Mouse (Mus musculus) ES-E14 (cell line): ENCODE measurements around the gene Tcl1b5. TPM values are rescaled to one million over a fixed set of nuclear protein-coding genes. Genes with fewer than 3 reads are reported as not detected.
"Not testable (repeated sequence)": the region's sequence is repeated elsewhere in the genome, so short reads cannot be mapped to it uniquely, and the experiment has no call there.

ENCODE experiments used
- DNase-seq: peaks from one replicate; pipeline ENCODE4 v3.0.0-alpha.2; 2013; ENCODE audit warnings: low read depth, low spot score
- H3K27ac ChIP-seq: 2 replicates; pipeline ENCODE4 v1.5.1; 2012; ENCODE audit warnings: low read depth, mild to moderate bottlenecking, low read length, moderate library complexity, mixed read lengths; ENCODE audit not compliant: poor library complexity, insufficient read depth, severe bottlenecking
- H3K36me3 ChIP-seq: 2 replicates; pipeline ENCODE4 v1.6.1; 2012; ENCODE audit warnings: mild to moderate bottlenecking, low read length, moderate library complexity, mixed read lengths; ENCODE audit not compliant: control insufficient read depth, poor library complexity, insufficient read depth, severe bottlenecking
- H3K4me1 ChIP-seq, 2 experiments: fragments of 150-350 bp in 1 of 2; sonication (generic) in 1 of 2; 2 replicates each; pipeline ENCODE4 v1.6.1; 2012; ENCODE audit warnings: low read length in 2 of 2, mild to moderate bottlenecking in 1 of 2, mixed read lengths in 1 of 2; ENCODE audit not compliant: control insufficient read depth in 2 of 2, insufficient read depth in 2 of 2, poor library complexity in 1 of 2
- H3K4me3 ChIP-seq, 2 experiments: fragments of 150-350 bp in 1 of 2; sonication (generic) in 1 of 2; 2 replicates each; pipeline ENCODE4 v1.5.1; 2012; ENCODE audit warnings: low read length in 2 of 2, low read depth in 1 of 2, mild to moderate bottlenecking in 1 of 2, mixed read lengths in 1 of 2; ENCODE audit not compliant: insufficient read depth in 1 of 2, poor library complexity in 1 of 2, severe bottlenecking in 1 of 2
- H3K9ac ChIP-seq: 2 replicates; pipeline ENCODE4 v1.6.1; 2012; ENCODE audit warnings: low read depth, mild to moderate bottlenecking, low read length, mixed read lengths; ENCODE audit not compliant: poor library complexity, insufficient read depth, severe bottlenecking
- H3K9me3 ChIP-seq: fragments of 150-350 bp; sonication (generic); 2 replicates; pipeline ENCODE4 v1.6.1; 2012; ENCODE audit warnings: low read depth, mild to moderate bottlenecking, low read length; ENCODE audit not compliant: control insufficient read depth, insufficient read depth
- CHD2 ChIP-seq: IDR thresholded peaks from 2 replicates; pipeline ENCODE4 v1.6.1; 2014; ENCODE audit warnings: mild to moderate bottlenecking, low read depth, low read length, inconsistent platforms
- HCFC1 ChIP-seq: IDR thresholded peaks from 2 replicates; pipeline ENCODE4 v1.6.1; 2012; ENCODE audit warnings: low read length, inconsistent platforms, borderline replicate concordance; ENCODE audit not compliant: insufficient read depth
- MAFK ChIP-seq: IDR thresholded peaks from 2 replicates; pipeline ENCODE4 v1.6.1; 2014; ENCODE audit warnings: mild to moderate bottlenecking, low read depth, low read length, inconsistent platforms; ENCODE audit not compliant: insufficient read depth
- ZC3H11A ChIP-seq: IDR thresholded peaks from 2 replicates; pipeline ENCODE4 v1.6.1; 2012; ENCODE audit warnings: low read depth, mild to moderate bottlenecking, inconsistent platforms, low read length, borderline replicate concordance
- ZNF384 ChIP-seq: IDR thresholded peaks from 2 replicates; pipeline ENCODE4 v1.6.1; 2012; ENCODE audit warnings: low read depth, low read length, inconsistent platforms
- in situ Hi-C, 2 experiments: fragments of 600-800 bp; cut with MboI; formaldehyde crosslinking; loops; one replicate each; pipeline ENCODE4 v1.15.1; 2025; ENCODE audit warnings: low sequenced_read_pairs in 2 of 2, inconsistent platforms in 1 of 2; ENCODE audit not compliant: unreplicated experiment in 2 of 2
- total RNA-seq: library from RNA; depleted of rRNA; stranded (reverse); fragments of 300-350 nt; gene quantifications from 2 replicates; pipeline ENCODE4 v1.2.3, GENCODE M21; 2012

Gene Tcl1b5
- total RNA-seq, 1 experiment, result not detected

GRCm38 (mm10) chr12:105143096-105143495 lies 33.0 kb upstream of the Tcl1b5 start:
- H3K9me3 ChIP-seq, result no peaks in the 10 kb centered on the region
- H3K9ac ChIP-seq, result no peak overlapping the region
- H3K36me3 ChIP-seq, result no peaks in the 10 kb centered on the region
- TF ChIP-seq HCFC1, result no peak
- no peak overlapping the region for H3K27ac ChIP-seq
- DNase-seq, result no peak
- H3K4me3 ChIP-seq, result no peak overlapping the region
- no peaks in the 10 kb centered on the region for H3K4me1 ChIP-seq
- in situ Hi-C loops, result no loop called here

GRCm38 (mm10) chr12:105144928-105145327 lies 31.2 kb upstream of the Tcl1b5 start:
- H3K4me1 ChIP-seq, H3K36me3 ChIP-seq, H3K27ac ChIP-seq, H3K9me3 ChIP-seq, H3K4me3 ChIP-seq, DNase-seq, H3K9ac ChIP-seq, in situ Hi-C loops: not testable (repeated sequence)

GRCm38 (mm10) chr12:105145714-105146113 lies 30.4 kb upstream of the Tcl1b5 start, which contains the start of gene Tcl1b2:
Gene Tcl1b2, plus strand, starts transcription at chr12:105146014.
- in situ Hi-C loops, result no loop called here
- Histone ChIP-seq H3K4me3 (no peak within 1 kb of the TSS), H3K4me1 (no peaks in the 10 kb centered on the region), H3K9ac (no peak within 1 kb of the TSS), H3K27ac (no peak within 1 kb of the TSS), H3K36me3 (no peaks in the 10 kb centered on the region), H3K9me3 (no peaks in the 10 kb centered on the region)
- no peak for TF ChIP-seq MAFK
- no peak for TF ChIP-seq HCFC1
- no peak for TF ChIP-seq CHD2
- no peak for TF ChIP-seq ZC3H11A
- no peak for DNase-seq

- H3K9ac ChIP-seq, H3K9me3 ChIP-seq, H3K4me1 ChIP-seq, DNase-seq, H3K36me3 ChIP-seq, H3K4me3 ChIP-seq, H3K27ac ChIP-seq, in situ Hi-C loops: not testable (repeated sequence)
Measured at GRCm38 (mm10) chr12:105155286-105155685, 20.9 kb upstream of the Tcl1b5 start.

- in situ Hi-C loops, result no loop called here
Measured at GRCm38 (mm10) chr12:105158842-105159241, 17.3 kb upstream of the Tcl1b5 start.

More at GRCm38 (mm10) chr12:105158842-105159241, 17.3 kb upstream of the Tcl1b5 start:
- DNase-seq, result no peak
- H3K9ac ChIP-seq, result no peak overlapping the region
- H3K9me3 ChIP-seq, result no peaks in the 10 kb centered on the region
- TF ChIP-seq HCFC1, result no peak
- no peak for TF ChIP-seq CHD2
- no peak for TF ChIP-seq MAFK
- TF ChIP-seq ZC3H11A, result no peak
- no peak for TF ChIP-seq ZNF384
- no peaks in the 10 kb centered on the region for H3K36me3 ChIP-seq
- H3K4me3 ChIP-seq, result no peak overlapping the region
- H3K4me1 ChIP-seq, result no peaks in the 10 kb centered on the region
- no peak overlapping the region for H3K27ac ChIP-seq
